Mouse (Mus musculus): Measurements from ENCODE around the gene Cavin1. TPM values are rescaled to one million over a fixed set of nuclear protein-coding genes. Genes with fewer than 3 reads are reported as not detected.

Cavin1 gene
- polyA plus RNA-seq, 1 experiment, result 43.9 TPM

GRCm38 (mm10) chr11:100927386-100927785, 43.3 kb downstream of the Cavin1 start:
- H3K4me1 ChIP-seq, result peaks cover 69% of the 10 kb centered on the region

GRCm38 (mm10) chr11:100924386-100924919, 46.2 kb downstream of the Cavin1 start:
- peaks cover 64% of the 10 kb centered on the region for H3K4me1 ChIP-seq
- H3K27me3 ChIP-seq (replicated peaks), result no peaks in the 10 kb centered on the region
- H3K36me3 ChIP-seq (replicated peaks; ENCODE audit: low read length), result peaks cover 87% of the 10 kb centered on the region
- H3K4me3 ChIP-seq (replicated peaks), result no peak overlapping the region
- no peaks in the 10 kb centered on the region for H3K9me3 ChIP-seq
- TF ChIP-seq GATA1 (IDR thresholded peaks at IDR 0.05; ENCODE audit: borderline replicate concordance, low read length) (no peak), FLI1 (IDR thresholded peaks at IDR 0.05; ENCODE audit: low read length) (no peak)

More at GRCm38 (mm10) chr11:100927386-100927785, 43.3 kb downstream of the Cavin1 start:
- Histone ChIP-seq H3K9me3 (no peaks in the 10 kb centered on the region), H3K27me3 (replicated peaks) (no peaks in the 10 kb centered on the region), H3K36me3 (replicated peaks; ENCODE audit: low read length) (peaks cover 83% of the 10 kb centered on the region), H3K4me3 (replicated peaks) (no peak overlapping the region)
- TF ChIP-seq GATA1 (IDR thresholded peaks at IDR 0.05; ENCODE audit: borderline replicate concordance, low read length) (no peak), FLI1 (IDR thresholded peaks at IDR 0.05; ENCODE audit: low read length) (no peak)

GRCm38 (mm10) chr11:100920887-100921624, 49.6 kb downstream of the Cavin1 start:
- Histone ChIP-seq H3K4me1 (peaks cover 80% of the 10 kb centered on the region), H3K4me3 (replicated peaks) (no peak overlapping the region), H3K36me3 (replicated peaks; ENCODE audit: low read length) (peaks cover 97% of the 10 kb centered on the region), H3K9me3 (no peaks in the 10 kb centered on the region), H3K27me3 (replicated peaks) (no peaks in the 10 kb centered on the region)
- TF ChIP-seq FLI1 (IDR thresholded peaks at IDR 0.05; ENCODE audit: low read length), result no peak
- TF ChIP-seq GATA1 (IDR thresholded peaks at IDR 0.05; ENCODE audit: borderline replicate concordance, low read length), result no peak

GRCm38 (mm10) chr11:100918007-100918406, 52.7 kb downstream of the Cavin1 start:
- peaks cover 97% of the 10 kb centered on the region for H3K36me3 ChIP-seq (replicated peaks; ENCODE audit: low read length)
- TF ChIP-seq FLI1 (IDR thresholded peaks at IDR 0.05; ENCODE audit: low read length) (no peak), GATA1 (IDR thresholded peaks at IDR 0.05; ENCODE audit: borderline replicate concordance, low read length) (no peak)
- H3K4me3 ChIP-seq (replicated peaks), result no peak overlapping the region
- no peaks in the 10 kb centered on the region for H3K27me3 ChIP-seq (replicated peaks)
- peaks cover 84% of the 10 kb centered on the region for H3K4me1 ChIP-seq
- peaks cover 6% of the 10 kb centered on the region for H3K9me3 ChIP-seq

GRCm38 (mm10) chr11:100916432-100916971, 54.2 kb downstream of the Cavin1 start:
- peaks cover 6% of the 10 kb centered on the region for H3K9me3 ChIP-seq
- no peaks in the 10 kb centered on the region for H3K27me3 ChIP-seq (replicated peaks)
- peaks cover 80% of the 10 kb centered on the region for H3K4me1 ChIP-seq
- H3K36me3 ChIP-seq (replicated peaks; ENCODE audit: low read length), result peaks cover 96% of the 10 kb centered on the region
- TF ChIP-seq FLI1 (IDR thresholded peaks at IDR 0.05; ENCODE audit: low read length) (no peak), GATA1 (IDR thresholded peaks at IDR 0.05; ENCODE audit: borderline replicate concordance, low read length) (no peak)
- H3K4me3 ChIP-seq (replicated peaks), result no peak overlapping the region

- TF ChIP-seq FLI1 (IDR thresholded peaks at IDR 0.05; ENCODE audit: low read length), result no peak
- no peak for TF ChIP-seq GATA1 (IDR thresholded peaks at IDR 0.05; ENCODE audit: borderline replicate concordance, low read length)
- Histone ChIP-seq H3K4me1 (peaks cover 76% of the 10 kb centered on the region), H3K4me3 (replicated peaks) (no peak overlapping the region), H3K36me3 (replicated peaks; ENCODE audit: low read length) (peaks cover 96% of the 10 kb centered on the region), H3K9me3 (peaks cover 6% of the 10 kb centered on the region), H3K27me3 (replicated peaks) (no peaks in the 10 kb centered on the region)
Measured at GRCm38 (mm10) chr11:100915063-100915462, 55.6 kb downstream of the Cavin1 start.

- Histone ChIP-seq H3K9me3 (peaks cover 6% of the 10 kb centered on the region), H3K4me3 (replicated peaks) (no peak overlapping the region), H3K27me3 (replicated peaks) (no peaks in the 10 kb centered on the region), H3K4me1 (peaks cover 80% of the 10 kb centered on the region), H3K36me3 (replicated peaks; ENCODE audit: low read length) (peaks cover 96% of the 10 kb centered on the region)
- TF ChIP-seq FLI1 (IDR thresholded peaks at IDR 0.05; ENCODE audit: low read length) (no peak), GATA1 (IDR thresholded peaks at IDR 0.05; ENCODE audit: borderline replicate concordance, low read length) (no peak)
Measured at GRCm38 (mm10) chr11:100914415-100914814, 56.3 kb downstream of the Cavin1 start.

GRCm38 (mm10) chr11:100912401-100913155, 58.1 kb downstream of the Cavin1 start:
- peaks cover 81% of the 10 kb centered on the region for H3K4me1 ChIP-seq
- H3K27me3 ChIP-seq (replicated peaks), result no peaks in the 10 kb centered on the region
- TF ChIP-seq GATA1 (IDR thresholded peaks at IDR 0.05; ENCODE audit: borderline replicate concordance, low read length), result no peak
- no peak for TF ChIP-seq FLI1 (IDR thresholded peaks at IDR 0.05; ENCODE audit: low read length)
- H3K4me3 ChIP-seq (replicated peaks), result no peak overlapping the region
- peaks cover 94% of the 10 kb centered on the region for H3K36me3 ChIP-seq (replicated peaks; ENCODE audit: low read length)
- peaks cover 6% of the 10 kb centered on the region for H3K9me3 ChIP-seq

- no peak overlapping the region for H3K4me3 ChIP-seq (replicated peaks)
- H3K4me1 ChIP-seq, result peaks cover 81% of the 10 kb centered on the region
- H3K36me3 ChIP-seq (replicated peaks; ENCODE audit: low read length), result peaks cover 95% of the 10 kb centered on the region
- H3K9me3 ChIP-seq, result no peaks in the 10 kb centered on the region
- no peak for TF ChIP-seq FLI1 (IDR thresholded peaks at IDR 0.05; ENCODE audit: low read length)
- TF ChIP-seq GATA1 (IDR thresholded peaks at IDR 0.05; ENCODE audit: borderline replicate concordance, low read length), result no peak
- H3K27me3 ChIP-seq (replicated peaks), result no peaks in the 10 kb centered on the region
Measured at GRCm38 (mm10) chr11:100908567-100908966, 62.1 kb downstream of the Cavin1 start.

All from megakaryocyte, embryonic 14.5 days (primary cell).